Mouse (Mus musculus) MEL (cell line): ENCODE measurements around the gene Msi2. TPM values are rescaled to one million over a fixed set of nuclear protein-coding genes. Genes with fewer than 3 reads are reported as not detected.

ENCODE experiments used
- DNase-seq: peaks from one replicate; pipeline ENCODE4 v3.0.0; 2011; ENCODE audit warnings: low read depth, low spot score
- H3K27ac ChIP-seq: 2 replicates; pipeline ENCODE4 v1.5.1; 2012; ENCODE audit warnings: low read depth, mild to moderate bottlenecking, control low read depth, low read length, moderate library complexity; ENCODE audit not compliant: control insufficient read depth
- H3K27me3 ChIP-seq, 2 experiments: fragments of 150-350 bp in 1 of 2; sonication (generic) in 1 of 2; 2 replicates each; pipeline ENCODE4 v1.6.1; 2012; ENCODE audit warnings: low read length in 2 of 2, mild to moderate bottlenecking in 2 of 2, improper control_type of control experiment in 1 of 2, moderate library complexity in 1 of 2; ENCODE audit not compliant: insufficient read depth in 2 of 2, control insufficient read depth in 1 of 2
- H3K36me3 ChIP-seq, 2 experiments: 2 replicates each; pipeline ENCODE4 v1.6.1; 2012 to 2014; ENCODE audit warnings: low read length in 2 of 2, improper control_type of control experiment in 1 of 2, inconsistent platforms in 1 of 2, mild to moderate bottlenecking in 1 of 2; ENCODE audit not compliant: insufficient read depth in 2 of 2, control insufficient read depth in 1 of 2
- H3K4me1 ChIP-seq, 2 experiments: fragments of 150-350 bp in 1 of 2; sonication (generic) in 1 of 2; 2 replicates each; pipeline ENCODE4 v1.6.1; 2012; ENCODE audit warnings: low read length in 2 of 2, improper control_type of control experiment in 1 of 2, mild to moderate bottlenecking in 1 of 2; ENCODE audit not compliant: insufficient read depth in 2 of 2, control insufficient read depth in 1 of 2
- H3K4me3 ChIP-seq, 2 experiments: fragments of 150-350 bp in 1 of 2; sonication (generic) in 1 of 2; 2 replicates each; pipeline ENCODE4 v1.5.1; 2012; ENCODE audit warnings: low read depth in 2 of 2, low read length in 2 of 2, mild to moderate bottlenecking in 2 of 2, moderate library complexity in 2 of 2, control low read depth in 1 of 2, improper control_type of control experiment in 1 of 2; ENCODE audit not compliant: control insufficient read depth in 1 of 2, insufficient read depth in 1 of 2
- H3K79me2 ChIP-seq: 2 replicates; pipeline ENCODE4 v1.6.1; 2012; ENCODE audit warnings: mild to moderate bottlenecking, low read length, moderate library complexity; ENCODE audit not compliant: control insufficient read depth, poor library complexity, insufficient read depth
- H3K9ac ChIP-seq: 2 replicates; pipeline ENCODE4 v1.6.1; 2012; ENCODE audit warnings: low read depth, mild to moderate bottlenecking, control low read depth, low read length, moderate library complexity; ENCODE audit not compliant: control insufficient read depth, poor library complexity, severe bottlenecking
- H3K9me3 ChIP-seq: fragments of 150-350 bp; sonication (generic); replicated peaks from 2 replicates; pipeline ENCODE4 v1.6.1; 2012; ENCODE audit warnings: mild to moderate bottlenecking, low read length, improper control_type of control experiment, moderate library complexity; ENCODE audit not compliant: insufficient read depth
- CHD1 ChIP-seq: IDR thresholded peaks from 2 replicates; pipeline ENCODE4 v1.6.1; 2012; ENCODE audit warnings: low read depth, mild to moderate bottlenecking, inconsistent platforms, low read length, improper control_type of control experiment
- CHD2 ChIP-seq: IDR thresholded peaks from 2 replicates; pipeline ENCODE4 v1.6.1; 2011; ENCODE audit warnings: low read length, improper control_type of control experiment
- CTCF ChIP-seq, 3 experiments: IDR thresholded peaks in 2 of 3; conservative IDR thresholded peaks in 1 of 3; 2 replicates each; pipeline ENCODE4 v1.5.1; 2011 to 2012; ENCODE audit warnings: low read length in 3 of 3, low read depth in 2 of 3, mild to moderate bottlenecking in 2 of 3, improper control_type of control experiment in 1 of 3, inconsistent platforms in 1 of 3, mixed read lengths in 1 of 3, moderate library complexity in 1 of 3; ENCODE audit not compliant: control insufficient read depth in 1 of 3, insufficient read depth in 1 of 3, poor library complexity in 1 of 3, severe bottlenecking in 1 of 3
- E2F4 ChIP-seq: IDR thresholded peaks from 2 replicates; pipeline ENCODE4 v1.6.1; 2011; ENCODE audit warnings: low read depth, low read length, improper control_type of control experiment, borderline replicate concordance
- ELF1 ChIP-seq: IDR thresholded peaks from 2 replicates; pipeline ENCODE4 v1.6.1; 2014; ENCODE audit warnings: low read depth, mild to moderate bottlenecking, inconsistent platforms, low read length, improper control_type of control experiment, moderate library complexity
- EP300 ChIP-seq, 2 experiments: IDR thresholded peaks; 2 replicates each; pipeline ENCODE4 v1.6.1; 2011; ENCODE audit warnings: improper control_type of control experiment in 2 of 2, low read length in 2 of 2, low read depth in 1 of 2, mild to moderate bottlenecking in 1 of 2
- ETS1 ChIP-seq: IDR thresholded peaks from 2 replicates; pipeline ENCODE4 v1.6.1; 2012; ENCODE audit warnings: low read depth, mild to moderate bottlenecking, inconsistent platforms, low read length, improper control_type of control experiment, moderate library complexity
- GABPA ChIP-seq: IDR thresholded peaks from 2 replicates; pipeline ENCODE4 v1.6.1; 2012; ENCODE audit warnings: low read depth, mild to moderate bottlenecking, inconsistent platforms, low read length, improper control_type of control experiment, moderate library complexity
- GATA1 ChIP-seq: IDR thresholded peaks from 2 replicates; pipeline ENCODE4 v1.6.1; 2011; ENCODE audit warnings: low read depth, low read length, improper control_type of control experiment
- JUND ChIP-seq: IDR thresholded peaks from 2 replicates; pipeline ENCODE4 v1.6.1; 2011; ENCODE audit warnings: low read depth, mild to moderate bottlenecking, improper control_type of control experiment, low read length
- KAT2A ChIP-seq: conservative IDR thresholded peaks from 2 replicates; pipeline ENCODE4 v1.6.1; 2012; ENCODE audit warnings: low read depth, low read length, improper control_type of control experiment, inconsistent platforms
- MAFK ChIP-seq: IDR thresholded peaks from 2 replicates; pipeline ENCODE4 v1.6.1; 2011; ENCODE audit warnings: low read depth, mild to moderate bottlenecking, low read length, improper control_type of control experiment, borderline replicate concordance
- MAZ ChIP-seq: IDR thresholded peaks from 2 replicates; pipeline ENCODE4 v1.6.1; 2012; ENCODE audit warnings: low read depth, mild to moderate bottlenecking, inconsistent platforms, low read length, improper control_type of control experiment
- MEF2A ChIP-seq: IDR thresholded peaks from 2 replicates; pipeline ENCODE4 v1.6.1; 2014; ENCODE audit warnings: low read depth, mild to moderate bottlenecking, inconsistent platforms, low read length, improper control_type of control experiment; ENCODE audit not compliant: poor library complexity, insufficient replicate concordance, severe bottlenecking; ENCODE audit errors: extremely low read depth
- MYC ChIP-seq: IDR thresholded peaks from 2 replicates; pipeline ENCODE4 v1.6.1; 2011; ENCODE audit warnings: low read depth, mild to moderate bottlenecking, low read length, improper control_type of control experiment, moderate library complexity
- POLR2A ChIP-seq, 2 experiments: IDR thresholded peaks; 2 replicates each; pipeline ENCODE4 v1.6.1; 2011 to 2012; ENCODE audit warnings: low read length in 2 of 2, mild to moderate bottlenecking in 2 of 2, control low read depth in 1 of 2, improper control_type of control experiment in 1 of 2, low read depth in 1 of 2, moderate library complexity in 1 of 2; ENCODE audit not compliant: control insufficient read depth in 1 of 2, insufficient read depth in 1 of 2, poor library complexity in 1 of 2
- SMC3 ChIP-seq: IDR thresholded peaks from 2 replicates; pipeline ENCODE4 v1.6.1; 2011; ENCODE audit warnings: low read depth, low read length, improper control_type of control experiment
- TAL1 ChIP-seq: IDR thresholded peaks from 2 replicates; pipeline ENCODE4 v1.6.1; 2012; ENCODE audit warnings: mild to moderate bottlenecking, inconsistent platforms, low read length, moderate library complexity, mixed read lengths
- USF2 ChIP-seq, 2 experiments: IDR thresholded peaks; 2 replicates each; pipeline ENCODE4 v1.6.1; 2011 to 2012; ENCODE audit warnings: improper control_type of control experiment in 2 of 2, low read length in 2 of 2, borderline replicate concordance in 1 of 2, inconsistent platforms in 1 of 2, low read depth in 1 of 2, mild to moderate bottlenecking in 1 of 2; ENCODE audit not compliant: insufficient read depth in 1 of 2
- ZMIZ1 ChIP-seq: IDR thresholded peaks from 2 replicates; pipeline ENCODE4 v1.6.1; 2012; ENCODE audit warnings: low read depth, mild to moderate bottlenecking, inconsistent platforms, low read length, improper control_type of control experiment, moderate library complexity
- polyA plus RNA-seq, 2 experiments: library from polyadenylated mRNA; stranded (reverse) in 1 of 2; unstranded in 1 of 2; fragments of >175 nt in 1 of 2; fragments of >200 nt in 1 of 2; gene quantifications; 2 replicates each; pipeline versions ENCODE4 v1.2.1 to v1.2.4; 2012; ENCODE audit warnings: low replicate concordance in 2 of 2, low read depth in 1 of 2; ENCODE audit not compliant: insufficient read length in 2 of 2, insufficient read depth in 1 of 2, missing spikeins in 1 of 2
- total RNA-seq: library from RNA; depleted of rRNA; stranded (reverse); fragments of 300-350 nt; gene quantifications from 2 replicates; pipeline ENCODE4 v1.2.3, GENCODE M21; 2012

Msi2 gene
- total and polyA plus RNA-seq, 3 experiments: 16.2 to 29.7 TPM; not detected in 1

DNA sequence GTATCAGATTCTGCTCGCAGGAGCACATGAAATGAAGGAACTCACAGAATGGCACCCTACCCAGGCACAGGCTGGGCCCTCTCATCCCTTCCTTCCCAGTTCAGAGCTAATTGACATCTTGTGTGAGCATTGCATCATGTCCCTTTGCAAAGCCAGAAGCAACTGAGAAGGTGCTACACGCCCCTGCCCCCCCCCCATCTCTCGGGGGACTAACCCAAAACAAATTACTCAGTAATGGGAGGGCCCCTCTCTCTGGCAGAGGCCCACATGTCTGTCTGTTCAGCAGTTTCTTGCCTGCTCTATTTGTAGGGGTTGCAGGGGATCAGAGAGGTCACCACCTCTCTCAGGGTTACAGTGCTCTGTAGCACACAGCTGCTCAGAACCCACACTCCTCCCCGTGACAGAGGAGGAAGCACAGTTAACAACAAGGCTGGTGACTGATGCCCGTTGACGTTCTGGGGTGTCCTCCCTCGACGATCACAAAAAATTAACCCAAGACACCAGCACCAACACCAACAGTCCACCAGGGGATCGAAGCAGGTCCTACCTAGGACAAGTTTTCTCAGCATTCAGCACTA, 99.5 kb downstream of the Msi2 start:
- no peak overlapping the region for H3K4me3 ChIP-seq
- peak overlapping the region; percentile 25 for H3K9ac ChIP-seq
- TF ChIP-seq POLR2A (IDR thresholded peaks at IDR 0.05; ENCODE audit: control insufficient read depth in 1 of 2, insufficient read depth in 1 of 2, low read depth in 1 of 2, low read length in 2 of 2, poor library complexity in 1 of 2) (no peak), ELF1 (no peak), MYC (no peak), GATA1 (no peak), EP300 (IDR thresholded peaks at IDR 0.05; ENCODE audit: low read depth in 1 of 2, low read length in 2 of 2) (peak in 1 of 2 experiments; percentile 39; a peak in 1 of 4 replicates), GABPA (no peak), SMC3 (no peak), ETS1 (peak; percentile 53; the same call in 1 of the 2 replicates)
- peak overlapping the region; percentile 56 for H3K27ac ChIP-seq
- H3K79me2 ChIP-seq: no peaks in the 10 kb centered on the region; the same call in 1 of the 2 replicates
- no peaks in the 10 kb centered on the region for H3K27me3 ChIP-seq
- no peaks in the 10 kb centered on the region for H3K9me3 ChIP-seq
- peaks cover 0 to 42% of the 10 kb centered on the region in 2 experiments for H3K36me3 ChIP-seq
- peak; percentile 70 for DNase-seq
- H3K4me1 ChIP-seq: peaks cover 39 to 40% of the 10 kb centered on the region in 2 experiments

DNA sequence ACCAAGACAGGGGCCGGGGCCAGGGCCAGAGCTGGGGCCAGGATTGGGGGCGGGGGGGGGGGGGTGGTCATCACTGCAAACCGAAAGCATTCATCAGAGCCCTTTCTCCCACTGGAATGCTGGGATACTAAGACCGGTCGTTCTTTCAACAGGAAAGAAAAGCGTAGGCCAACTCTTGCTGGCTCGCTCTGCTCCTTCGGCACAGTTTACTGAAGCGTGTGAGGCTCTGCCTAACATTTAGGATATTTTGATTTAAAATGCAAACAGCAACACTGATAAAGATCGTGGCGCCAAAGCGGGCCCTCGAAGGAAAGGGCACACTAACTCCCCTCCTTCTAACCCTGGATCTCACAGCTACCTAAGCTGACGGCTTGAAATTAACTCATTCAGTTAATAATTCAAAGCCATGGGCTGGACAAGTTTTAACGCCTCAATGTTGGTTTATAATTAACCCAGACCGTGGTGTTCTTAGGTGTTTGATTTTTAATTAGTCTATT, 100.3 kb downstream of the Msi2 start:
- Histone ChIP-seq H3K27ac (peak overlapping the region; percentile 56; the same call in 1 of the 2 replicates), H3K9ac (peak overlapping the region; percentile 13; the same call in 1 of the 2 replicates), H3K36me3 (peaks cover 0 to 50% of the 10 kb centered on the region in 2 experiments; a peak in 3 of 4 replicates), H3K79me2 (no peaks in the 10 kb centered on the region; the same call in 1 of the 2 replicates), H3K4me3 (no peak overlapping the region), H3K27me3 (no peaks in the 10 kb centered on the region), H3K4me1 (peaks cover 46 to 47% of the 10 kb centered on the region in 2 experiments), H3K9me3 (no peaks in the 10 kb centered on the region)
- TF ChIP-seq CTCF (IDR thresholded peaks at IDR 0.05 in 2 of 3, conservative IDR thresholded peaks at IDR 0.05 in 1 of 3; ENCODE audit: control insufficient read depth in 1 of 3, insufficient read depth in 1 of 3, low read depth in 2 of 3, low read length in 3 of 3, poor library complexity in 1 of 3, severe bottlenecking in 1 of 3) (no peak), SMC3 (no peak), MEF2A (no peak), USF2 (IDR thresholded peaks at IDR 0.05; ENCODE audit: borderline replicate concordance in 1 of 2, insufficient read depth in 1 of 2, low read depth in 1 of 2, low read length in 2 of 2) (no peak), TAL1 (no peak), MAZ (no peak), KAT2A (no peak), CHD2 (no peak), MAFK (no peak), E2F4 (no peak), ZMIZ1 (no peak), ELF1 (no peak), POLR2A (IDR thresholded peaks at IDR 0.05; ENCODE audit: control insufficient read depth in 1 of 2, insufficient read depth in 1 of 2, low read depth in 1 of 2, low read length in 2 of 2, poor library complexity in 1 of 2) (no peak), ETS1 (no peak), JUND (no peak), CHD1 (no peak)
- DNase-seq: no peak
